Comparison of ENCODE assay signal across 9 mouse cellular contexts in genomic region chr16:13351268-13351667, GRCm38 (mm10).
DNase-seq lines count a peak whose midpoint lies in the region; ATAC-seq and TF ChIP-seq lines count a peak whose summit lies in the region.
"Had no signal": no experiment of that assay in that cellular context is flagged by ENCODE, and none has a peak within 500 bp of the region (broad histone marks: within the 10 kb centered on the region; RNA-seq: fewer than 3 reads in every experiment).

No protein-coding gene starts in this region.

- H3K36me3 ChIP-seq in midbrain, postnatal 0 days (ENCODE audit: insufficient read depth, low read length), result no peaks in the 10 kb centered on the region
- H3K36me3 ChIP-seq in midbrain, embryonic 13.5 days, result no peaks in the 10 kb centered on the region
- H3K36me3 ChIP-seq in splenic B cell, adult 2 months (ENCODE audit: control insufficient read depth, insufficient read depth, low read length, poor library complexity, severe bottlenecking), result no peaks in the 10 kb centered on the region

- peak overlapping the region; percentile 36; the same call in 1 of the 2 replicates for H3K27ac ChIP-seq in gastrocnemius, adult 2 months
- H3K27ac ChIP-seq in midbrain, postnatal 0 days (ENCODE audit: low read depth, low read length), result no peak overlapping the region
- H3K27ac ChIP-seq in midbrain, embryonic 13.5 days, result no peak overlapping the region
- H3K27ac ChIP-seq in cortical plate, adult 2 months (ENCODE audit: insufficient read depth, low read length), result no peak overlapping the region
- H3K27ac ChIP-seq: liver, embryonic 14.5 days had no signal

- no peak for TF ChIP-seq POLR2A in cortical plate, adult 2 months (IDR thresholded peaks at IDR 0.05; ENCODE audit: extremely low read depth, insufficient read depth, low read length)

- no peaks in the 10 kb centered on the region for H3K27me3 ChIP-seq in midbrain, postnatal 0 days (ENCODE audit: insufficient read depth, low read length)
- H3K27me3 ChIP-seq in midbrain, embryonic 13.5 days, result no peaks in the 10 kb centered on the region
- H3K27me3 ChIP-seq in splenic B cell, adult 2 months (ENCODE audit: control insufficient read depth, insufficient read depth, low read length, poor library complexity, severe bottlenecking), result no peaks in the 10 kb centered on the region

- DNase-seq in gastrocnemius, adult 2 months, result no peak
- DNase-seq in gastrocnemius, postnatal 36 days, result no peak
- no peak for DNase-seq in midbrain, postnatal 0 days (ENCODE audit: low spot score)
- peak; percentile 32 for DNase-seq in splenic B cell, adult 2 months (ENCODE audit: low read depth, low spot score)
- no peak for DNase-seq in embryo, embryonic 10.5 days (ENCODE audit: low spot score)
- DNase-seq in frontal cortex, postnatal 25 days (ENCODE audit: low spot score in 2 of 2), result no peak

- H3K4me3 ChIP-seq in gastrocnemius, adult 2 months, result no peak overlapping the region
- H3K4me3 ChIP-seq in midbrain, postnatal 0 days (ENCODE audit: low read depth, low read length), result no peak overlapping the region
- no peak overlapping the region for H3K4me3 ChIP-seq in midbrain, embryonic 13.5 days (replicated peaks)
- H3K4me3 ChIP-seq in cortical plate, adult 2 months (ENCODE audit: insufficient read depth, low read length), result no peak overlapping the region

- H3K9ac ChIP-seq in midbrain, postnatal 0 days (replicated peaks; ENCODE audit: low read length, poor library complexity, severe bottlenecking), result no peak overlapping the region
- no peak overlapping the region for H3K9ac ChIP-seq in midbrain, embryonic 13.5 days (replicated peaks)
- H3K9ac ChIP-seq: liver, embryonic 14.5 days had no signal

- H3K9me3 ChIP-seq in midbrain, postnatal 0 days (ENCODE audit: low read length), result no peaks in the 10 kb centered on the region
- no peaks in the 10 kb centered on the region for H3K9me3 ChIP-seq in midbrain, embryonic 13.5 days

- TF ChIP-seq CTCF in gastrocnemius, adult 2 months (IDR thresholded peaks at IDR 0.05), result peak; percentile 58
- peak; percentile 46 for TF ChIP-seq CTCF in midbrain, postnatal 0 days (IDR thresholded peaks at IDR 0.05)
- TF ChIP-seq CTCF in cortical plate, adult 2 months (IDR thresholded peaks at IDR 0.05; ENCODE audit: extremely low read depth, insufficient read depth, low read length), result 0 out of 2 replicates have a peak, but pooled peaks have one; percentile 26

- no peaks in the 10 kb centered on the region for H3K4me1 ChIP-seq in midbrain, postnatal 0 days (ENCODE audit: insufficient read depth, low read length)
- peaks cover 9% of the 10 kb centered on the region; the same call in 1 of the 2 replicates for H3K4me1 ChIP-seq in midbrain, embryonic 13.5 days (replicated peaks)
- H3K4me1 ChIP-seq in cortical plate, adult 2 months (ENCODE audit: control insufficient read depth, insufficient read depth, low read length), result no peaks in the 10 kb centered on the region

- no peak for ATAC-seq in midbrain, postnatal 0 days (ENCODE audit: low FRiP score)
- no peak for ATAC-seq in midbrain, embryonic 13.5 days

- H3K4me2 ChIP-seq in midbrain, postnatal 0 days (ENCODE audit: low read depth, low read length, poor library complexity, severe bottlenecking), result no peak overlapping the region
- no peak overlapping the region for H3K4me2 ChIP-seq in midbrain, embryonic 13.5 days (replicated peaks)

- intact Hi-C loops in gastrocnemius, adult 2 months (cut with DNase I), result loop anchor here (2.0 kb wide), 1 partner anchor 190 kb away; no protein-coding TSS in a partner anchor
- intact Hi-C loops in gastrocnemius, postnatal 36 days (cut with DNase I), result no loop called here
